Mouse (Mus musculus) 416B (cell line): Measurements from ENCODE around the gene Ctu1.

Experiments used
- DNase-seq: peaks from one replicate; pipeline ENCODE4 v3.0.0; 2011; ENCODE audit warnings: low read depth

The Ctu1 gene

GRCm38 (mm10) chr7:43680960-43681359 is 9.1 kb downstream of the Ctu1 start:
- peak; percentile 54 for DNase-seq

GRCm38 (mm10) chr7:43682511-43682910 is 10.7 kb downstream of the Ctu1 start:
- DNase-seq: peak; percentile 44

GRCm38 (mm10) chr7:43685088-43685487 is 13.3 kb downstream of the Ctu1 start:
- DNase-seq: no peak

- DNase-seq: no peak
Observed at GRCm38 (mm10) chr7:43690118-43690517, 18.3 kb downstream of the Ctu1 start, which contains the start of gene Klk14. Gene Klk14 (plus strand): TSS chr7:43690418.

- no peak for DNase-seq
Observed at GRCm38 (mm10) chr7:43710031-43710430, 38.2 kb downstream of the Ctu1 start.

GRCm38 (mm10) chr7:43712267-43712666 is 40.5 kb downstream of the Ctu1 start, which contains the start of gene Klk13:
Gene Klk13 (plus strand): TSS chr7:43712567.
- DNase-seq: no peak

- no peak for DNase-seq
Observed at GRCm38 (mm10) chr7:43712917-43713316, 41.1 kb downstream of the Ctu1 start.

- DNase-seq: no peak
Observed at GRCm38 (mm10) chr7:43713741-43714351, 42.0 kb downstream of the Ctu1 start.
